Mouse (Mus musculus) lung, postnatal 0 days (tissue): ENCODE data around the gene Snx3.

Experiments
- CTCF ChIP-seq: IDR thresholded peaks from 2 replicates; pipeline ENCODE4 v1.5.1; 2016; ENCODE audit warnings: antibody characterized with exemption, mild to moderate bottlenecking
- EP300 ChIP-seq: IDR thresholded peaks from 2 replicates; pipeline ENCODE4 v1.6.1; 2016; ENCODE audit warnings: antibody characterized with exemption, mild to moderate bottlenecking, control low read depth

DNA sequence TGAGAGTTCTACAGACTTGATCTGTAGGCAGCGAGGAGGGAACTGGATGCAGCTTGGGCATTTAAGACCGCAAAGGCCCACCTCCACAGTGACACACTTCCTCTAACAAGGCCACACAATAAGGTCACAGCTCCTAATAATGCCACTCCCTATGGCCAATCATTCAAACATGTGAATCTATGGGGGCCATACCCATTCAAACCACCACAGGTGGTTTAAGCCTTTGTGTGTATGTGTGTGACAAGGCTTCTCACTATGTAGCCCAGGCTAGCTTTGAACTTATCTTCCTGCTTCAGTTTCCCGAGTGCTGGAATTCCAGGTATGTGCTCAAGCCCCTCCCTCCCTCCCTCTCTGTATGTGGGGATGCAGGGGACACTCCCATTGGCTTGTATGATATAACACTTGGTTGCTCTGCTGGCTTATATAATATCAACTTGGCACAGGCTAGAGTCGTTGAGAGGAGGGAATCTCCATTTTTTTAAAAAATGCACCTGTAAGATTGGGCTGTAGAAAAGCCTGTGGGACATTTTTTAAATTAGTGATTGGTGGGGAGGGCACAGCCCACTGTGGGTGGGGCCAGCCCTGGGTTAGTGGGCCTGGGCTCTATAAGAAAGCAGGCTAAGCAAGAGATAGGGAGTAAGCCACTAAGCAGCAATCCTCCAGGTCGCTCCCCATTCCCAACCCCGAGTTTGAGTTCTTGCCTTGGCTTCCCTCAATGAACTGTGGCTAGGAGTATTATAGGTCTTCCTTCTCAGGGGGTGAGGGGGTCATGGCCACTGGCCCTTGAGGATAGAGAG lies 44.1 kb downstream of the Snx3 start:
- TF ChIP-seq CTCF (no peak), EP300 (no peak)
